Mouse (Mus musculus): ENCODE data around the gene Qrfp.

GRCm38 (mm10) chr2:31759751-31760460 lies 50.5 kb downstream of the Qrfp start:
- TF ChIP-seq CTCF (IDR thresholded peaks at IDR 0.05; ENCODE audit: borderline replicate concordance, insufficient read depth, low read depth, low read length) (no peak), POLR2A (IDR thresholded peaks at IDR 0.05; ENCODE audit: borderline replicate concordance, insufficient read depth, low read length) (no peak)

Measured in cerebellum, adult 2 months (tissue).